Mouse (Mus musculus) kidney, embryonic 15.5 days (tissue): ENCODE results near the gene Mgarp. TPM values are rescaled to one million over a fixed set of nuclear protein-coding genes. Genes with fewer than 3 reads are reported as not detected.
"Not testable (repeated sequence)": the region's sequence is repeated elsewhere in the genome, so short reads cannot be mapped to it uniquely, and the experiment has no call there.

Source experiments
- ATAC-seq: fragments of 200-750 bp; cut with Nextera tagmentation; replicated peaks from 2 replicates; pipeline ENCODE4 v1.8.0; 2017; ENCODE audit warnings: moderate TSS enrichment; ENCODE audit not compliant: low FRiP score
- H3K27ac ChIP-seq: fragments of 300-500 bp; sonication (generic); 2 replicates; pipeline ENCODE4 v1.5.1; 2015; ENCODE audit warnings: mild to moderate bottlenecking, inconsistent platforms
- H3K27me3 ChIP-seq: fragments of 300-500 bp; sonication (generic); 2 replicates; pipeline ENCODE4 v1.6.1; 2015; ENCODE audit warnings: inconsistent platforms
- H3K36me3 ChIP-seq: fragments of 300-500 bp; sonication (generic); 2 replicates; pipeline ENCODE4 v1.6.1; 2015; ENCODE audit warnings: inconsistent platforms
- H3K4me1 ChIP-seq: fragments of 300-500 bp; sonication (generic); 2 replicates; pipeline ENCODE4 v1.6.1; 2015; ENCODE audit warnings: inconsistent platforms
- H3K4me2 ChIP-seq: fragments of 300-500 bp; sonication (generic); 2 replicates; pipeline ENCODE4 v1.6.1; 2015; ENCODE audit warnings: moderate library complexity, mild to moderate bottlenecking, inconsistent platforms
- H3K4me3 ChIP-seq: fragments of 300-500 bp; sonication (generic); replicated peaks from 2 replicates; pipeline ENCODE4 v1.5.1; 2015; ENCODE audit warnings: mild to moderate bottlenecking, inconsistent platforms
- H3K9ac ChIP-seq: fragments of 300-500 bp; sonication (generic); 2 replicates; pipeline ENCODE4 v1.6.1; 2015; ENCODE audit warnings: mild to moderate bottlenecking, inconsistent platforms
- H3K9me3 ChIP-seq: fragments of 300-500 bp; sonication (generic); replicated peaks from 2 replicates; pipeline ENCODE4 v1.6.1; 2016; ENCODE audit warnings: inconsistent platforms
- WGBS: fragments of 180-500 bp; shearing (Covaris S2); methylation state at CpG from one replicate; pipeline ENCODE4 v1.1.7; 2015; ENCODE audit warnings: mixed read lengths; 5-methylcytosine and 5-hydroxymethylcytosine counted together
- polyA plus RNA-seq: library from polyadenylated mRNA; unstranded; fragments of >200 nt; fragmentation: Nextera tagmentation; extraction: Ambion mirVana; gene quantifications from 2 replicates; pipeline ENCODE4 v1.2.1, GENCODE M21; 2015

Gene Mgarp
- polyA plus RNA-seq, 1 experiment from 2014 or later: 11.4 TPM

DNA sequence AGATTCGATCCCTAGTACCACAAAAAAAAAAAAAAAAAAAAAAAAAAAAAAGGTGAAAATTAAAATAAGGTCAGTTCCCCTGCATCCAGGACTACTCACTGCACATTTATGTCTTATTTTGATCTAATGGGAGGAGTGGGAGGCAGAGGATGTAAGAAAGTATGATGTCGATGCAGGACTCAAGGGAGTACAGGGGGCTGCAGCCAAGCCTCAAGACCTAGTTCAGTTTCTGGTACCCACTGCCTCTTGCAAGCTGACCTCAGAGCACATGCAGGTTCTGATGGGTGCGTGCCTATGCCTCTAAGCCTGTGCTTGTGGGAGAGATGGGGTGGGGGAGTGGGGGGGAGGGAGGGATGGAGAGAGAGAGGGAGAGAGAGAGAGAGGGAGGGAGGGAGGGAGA is 1.7 kb downstream of the Mgarp start:
- Histone ChIP-seq H3K27ac (no peak overlapping the region), H3K9ac (no peak overlapping the region), H3K27me3 (peaks cover 29% of the 10 kb centered on the region), H3K9me3 (no peaks in the 10 kb centered on the region), H3K36me3 (no peaks in the 10 kb centered on the region), H3K4me1 (peaks cover 25% of the 10 kb centered on the region), H3K4me3 (no peak overlapping the region), H3K4me2 (no peak overlapping the region)
- WGBS: 71% methylated on average over 3 of the region's 3 CpGs
- no peak for ATAC-seq

DNA sequence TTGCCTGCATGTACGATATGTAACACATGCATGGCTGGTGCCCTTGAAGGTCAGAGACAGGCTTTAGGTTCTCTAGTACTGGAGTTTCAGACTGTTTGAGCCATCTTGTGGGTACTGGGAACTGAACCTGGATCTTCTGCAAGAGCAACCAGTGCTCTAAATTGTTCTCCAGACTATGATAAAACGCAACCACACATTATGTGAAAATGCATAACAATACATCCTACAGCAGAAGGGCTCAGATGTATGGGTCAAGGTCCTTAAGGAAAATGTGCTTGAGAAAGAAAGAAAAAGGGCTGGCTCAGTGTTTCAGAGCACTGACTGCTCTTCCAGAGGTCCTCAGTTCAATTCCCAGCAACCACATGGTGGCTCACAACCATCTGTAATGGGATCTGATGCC is 2.9 kb downstream of the Mgarp start:
- Histone ChIP-seq H3K27ac (no peak overlapping the region), H3K9me3 (no peaks in the 10 kb centered on the region), H3K9ac (no peak overlapping the region), H3K27me3 (peaks cover 36% of the 10 kb centered on the region), H3K36me3 (no peaks in the 10 kb centered on the region), H3K4me3 (no peak overlapping the region), H3K4me2 (no peak overlapping the region), H3K4me1 (peaks cover 21% of the 10 kb centered on the region)
- no peak for ATAC-seq
- 94% methylated on average over 2 of the region's 2 CpGs for WGBS

DNA sequence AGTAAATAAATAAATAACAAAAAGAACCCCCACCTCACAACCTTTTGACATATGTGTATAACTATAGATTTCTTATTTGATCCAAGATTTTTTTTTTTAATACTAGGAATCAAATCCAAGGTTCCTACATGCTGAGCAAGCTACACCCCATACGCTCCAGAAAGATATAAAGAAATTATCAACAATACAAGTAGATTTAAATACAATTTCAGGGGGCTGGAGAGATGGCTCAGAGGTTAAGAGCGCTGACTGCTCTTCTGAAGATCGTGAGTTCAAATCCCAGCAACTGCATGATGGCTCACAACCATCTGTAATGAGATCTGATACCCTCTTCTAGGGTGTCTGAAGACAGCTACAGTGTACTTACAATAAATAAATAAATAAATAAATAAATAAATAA is 3.5 kb downstream of the Mgarp start:
- peaks cover 36% of the 10 kb centered on the region for H3K27me3 ChIP-seq
- not testable (repeated sequence) for ATAC-seq, H3K4me2 ChIP-seq, H3K4me3 ChIP-seq, H3K27ac ChIP-seq, H3K36me3 ChIP-seq, H3K9me3 ChIP-seq, H3K9ac ChIP-seq
- H3K4me1 ChIP-seq: peaks cover 21% of the 10 kb centered on the region
- WGBS: 94% methylated on average over 3 of the region's 3 CpGs

DNA sequence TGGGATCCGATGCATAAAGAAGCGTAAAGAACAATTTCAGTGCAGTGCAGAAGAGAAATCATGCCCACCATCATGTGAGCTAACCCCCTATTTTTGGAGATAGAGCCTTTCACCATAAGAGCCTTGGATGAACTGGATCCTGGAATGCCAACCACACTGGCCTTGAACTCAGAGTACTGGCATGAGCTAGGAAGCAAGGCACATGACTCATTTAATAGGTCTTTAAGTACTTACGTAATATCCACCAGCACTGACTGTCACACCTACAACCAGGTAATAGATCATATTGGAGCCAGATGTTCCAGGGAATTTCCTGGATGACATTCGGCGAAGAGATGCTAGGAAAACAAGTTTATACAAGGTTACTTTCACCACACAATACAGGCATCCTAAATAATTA is 4.9 kb downstream of the Mgarp start:
- H3K27me3 ChIP-seq: peaks cover 29% of the 10 kb centered on the region
- WGBS: 95% methylated on average over 5 of the region's 5 CpGs
- H3K4me2 ChIP-seq: no peak overlapping the region
- peaks cover 17% of the 10 kb centered on the region for H3K4me1 ChIP-seq
- no peak overlapping the region for H3K9ac ChIP-seq
- no peaks in the 10 kb centered on the region for H3K36me3 ChIP-seq
- H3K27ac ChIP-seq: no peak overlapping the region
- ATAC-seq: no peak
- H3K9me3 ChIP-seq: no peaks in the 10 kb centered on the region
- no peak overlapping the region for H3K4me3 ChIP-seq

DNA sequence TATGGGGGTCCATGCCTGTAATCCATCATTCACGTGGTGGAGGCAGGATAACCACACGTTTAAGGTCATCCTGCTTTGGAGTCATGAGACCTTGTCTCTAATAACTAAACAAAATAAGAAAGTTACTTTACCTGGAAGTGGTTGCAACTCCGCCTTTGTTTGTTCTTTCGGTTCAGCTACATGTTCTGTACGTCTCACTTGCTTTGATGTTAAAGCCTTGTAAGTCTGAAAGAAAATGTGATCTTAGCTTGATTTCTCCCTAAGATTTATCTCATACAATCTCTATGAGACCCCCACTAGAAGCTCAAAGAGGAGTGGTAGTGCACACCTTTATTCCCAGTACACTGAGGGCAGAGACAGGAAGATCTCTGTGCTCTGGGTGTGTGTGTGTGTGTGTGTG is 5.4 kb downstream of the Mgarp start:
- no peaks in the 10 kb centered on the region for H3K36me3 ChIP-seq
- no peaks in the 10 kb centered on the region for H3K9me3 ChIP-seq
- no peak overlapping the region for H3K4me2 ChIP-seq
- no peak overlapping the region for H3K9ac ChIP-seq
- WGBS: 83% methylated on average over 5 of the region's 5 CpGs
- peaks cover 12% of the 10 kb centered on the region for H3K4me1 ChIP-seq
- H3K27me3 ChIP-seq: peaks cover 24% of the 10 kb centered on the region
- H3K27ac ChIP-seq: no peak overlapping the region
- H3K4me3 ChIP-seq: no peak overlapping the region
- ATAC-seq: no peak

DNA sequence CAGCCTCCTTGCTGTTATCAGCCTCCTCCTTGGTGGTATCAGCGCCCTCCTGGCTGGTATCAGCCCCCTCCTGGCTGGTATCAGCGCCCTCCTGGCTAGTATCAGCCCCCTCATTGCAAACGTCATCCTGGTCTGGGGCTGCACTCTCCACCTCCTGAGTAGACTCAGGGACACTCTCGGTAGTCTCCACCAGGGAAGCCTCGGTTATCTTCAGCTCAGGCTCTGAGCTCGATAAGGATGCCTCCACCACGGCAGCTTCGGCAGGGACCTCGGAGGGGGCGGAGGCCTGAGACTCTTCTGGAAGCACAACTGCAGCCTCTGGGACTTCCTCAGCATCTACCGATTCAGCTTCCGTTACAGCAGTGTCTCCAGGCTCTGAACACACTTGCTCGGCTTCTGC is 7.6 kb downstream of the Mgarp start:
- WGBS: 3% methylated on average over 13 of the region's 13 CpGs
- 0 out of 2 replicates have a peak overlapping the region, but pooled peaks have one; percentile 23 for H3K9ac ChIP-seq

DNA sequence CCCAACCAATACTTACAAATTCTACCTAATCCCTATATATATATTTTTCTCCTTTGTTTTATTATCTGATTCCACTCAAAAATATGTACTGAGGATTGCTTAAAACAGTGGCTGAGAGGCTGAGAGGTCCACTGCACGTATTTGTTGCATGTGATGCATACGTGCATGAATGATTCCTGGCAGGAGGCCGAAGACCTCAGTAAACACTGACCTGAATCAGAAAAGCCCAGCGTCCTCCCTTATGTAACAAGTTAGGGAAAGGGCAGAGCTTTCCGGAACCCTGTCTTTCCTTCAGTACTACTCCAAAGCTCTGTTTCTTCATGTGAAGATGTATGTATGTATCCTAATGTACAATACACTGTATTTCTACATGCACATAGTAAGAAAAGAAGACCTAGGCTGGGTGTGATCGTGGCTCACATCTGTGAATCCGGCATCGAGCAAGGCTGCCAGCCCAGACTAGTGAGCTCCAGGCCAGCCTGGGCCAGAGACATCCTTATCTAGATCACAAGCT is 8.6 kb downstream of the Mgarp start:
- ATAC-seq: no peak
- Histone ChIP-seq H3K4me1 (peaks cover 9% of the 10 kb centered on the region), H3K36me3 (no peaks in the 10 kb centered on the region), H3K27me3 (peaks cover 14% of the 10 kb centered on the region; the same call in 1 of the 2 replicates), H3K27ac (no peak overlapping the region), H3K4me3 (no peak overlapping the region), H3K9ac (no peak overlapping the region), H3K9me3 (no peaks in the 10 kb centered on the region), H3K4me2 (no peak overlapping the region)
- WGBS: 71% methylated on average over 8 of the region's 8 CpGs

More for the DNA sequence above, 7.6 kb downstream of the Mgarp start:
- no peak overlapping the region for H3K27ac ChIP-seq
- no peaks in the 10 kb centered on the region for H3K36me3 ChIP-seq
- ATAC-seq: peak; percentile 74
- H3K9me3 ChIP-seq: no peaks in the 10 kb centered on the region
- peak overlapping the region; percentile 26 for H3K4me3 ChIP-seq
- peak overlapping the region; percentile 53 for H3K4me2 ChIP-seq
- peaks cover 7% of the 10 kb centered on the region for H3K4me1 ChIP-seq
- H3K27me3 ChIP-seq: peaks cover 14% of the 10 kb centered on the region; the same call in 1 of the 2 replicates

DNA sequence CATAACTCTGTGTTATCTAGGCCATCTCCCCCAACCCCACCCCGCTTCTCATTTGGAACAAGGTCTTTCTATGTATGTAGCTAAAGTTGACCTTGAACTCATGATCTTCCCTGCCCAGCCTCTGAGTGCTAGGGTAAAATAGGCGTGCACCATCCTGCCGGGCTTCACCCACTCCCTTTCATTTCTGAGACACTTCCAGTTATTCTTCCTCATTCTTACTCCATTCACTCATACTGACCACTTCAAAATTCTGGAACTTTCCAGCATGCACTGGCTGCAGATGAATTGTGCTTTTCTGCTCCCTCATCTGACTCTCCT is 9.4 kb downstream of the Mgarp start:
- no peak for ATAC-seq
- H3K4me3 ChIP-seq: no peak overlapping the region
- peaks cover 14% of the 10 kb centered on the region; the same call in 1 of the 2 replicates for H3K27me3 ChIP-seq
- no peaks in the 10 kb centered on the region for H3K9me3 ChIP-seq
- H3K27ac ChIP-seq: no peak overlapping the region
- no peak overlapping the region for H3K9ac ChIP-seq
- peaks cover 9% of the 10 kb centered on the region for H3K4me1 ChIP-seq
- H3K36me3 ChIP-seq: no peaks in the 10 kb centered on the region
- H3K4me2 ChIP-seq: no peak overlapping the region
- WGBS: 75% methylated on average over 3 of the region's 3 CpGs

DNA sequence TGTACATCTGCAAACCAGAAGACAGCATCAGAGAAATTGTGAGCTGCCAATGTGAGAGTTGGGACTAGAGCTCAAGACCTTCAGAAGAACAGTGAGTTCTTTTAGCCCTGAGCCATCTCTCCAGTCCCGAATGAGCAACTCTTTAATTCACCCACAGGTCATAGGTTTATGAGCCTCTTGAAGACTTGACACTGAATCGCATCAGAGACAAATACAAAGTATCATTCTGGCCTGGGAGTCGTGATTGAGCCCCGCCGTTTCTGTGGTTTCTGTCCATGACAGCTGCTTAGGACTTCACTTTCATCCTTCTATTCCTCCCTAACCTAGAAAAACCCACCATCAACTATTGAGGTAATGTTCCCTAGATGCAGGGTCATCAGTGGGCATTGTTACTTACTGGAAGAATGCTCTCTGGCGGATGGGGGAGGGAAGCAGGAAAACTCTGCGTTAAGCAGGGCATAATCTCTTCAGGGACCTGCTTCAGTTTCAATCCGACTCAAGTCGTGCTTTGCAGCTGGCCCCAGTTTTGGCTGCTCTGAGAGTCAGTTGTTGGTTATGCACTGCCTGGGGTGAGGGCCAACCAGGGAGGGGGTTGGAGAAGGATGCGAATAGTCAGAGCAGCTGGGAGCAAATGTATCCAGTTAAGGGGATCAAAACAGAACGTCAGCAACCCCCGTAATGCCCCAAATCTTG is 10.0 kb downstream of the Mgarp start:
- Histone ChIP-seq H3K9ac (no peak overlapping the region), H3K4me3 (no peak overlapping the region), H3K4me2 (no peak overlapping the region), H3K27ac (no peak overlapping the region), H3K36me3 (no peaks in the 10 kb centered on the region), H3K27me3 (peaks cover 14% of the 10 kb centered on the region; the same call in 1 of the 2 replicates), H3K4me1 (peaks cover 9% of the 10 kb centered on the region), H3K9me3 (no peaks in the 10 kb centered on the region)
- 36% methylated on average over 12 of the region's 12 CpGs for WGBS
- ATAC-seq: no peak

DNA sequence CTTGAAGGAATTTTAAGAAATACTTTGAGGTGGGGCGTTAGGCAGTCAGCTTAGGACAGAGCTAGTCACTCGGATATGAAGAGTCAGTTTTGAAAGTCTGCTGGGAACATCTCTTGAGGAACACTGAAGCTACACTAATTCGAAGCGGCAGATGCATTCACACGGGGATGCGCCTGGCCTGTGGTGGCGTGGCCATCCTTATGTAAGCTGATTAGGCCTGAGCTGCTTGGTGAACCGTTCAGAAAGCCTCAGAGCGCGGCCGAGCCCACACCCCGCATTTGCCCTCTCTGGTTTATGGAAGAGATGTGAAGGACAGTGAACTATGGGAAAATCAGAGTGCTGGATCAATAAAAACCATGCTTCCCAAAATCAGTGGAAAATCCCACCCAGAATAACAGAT is 13.1 kb downstream of the Mgarp start:
- Histone ChIP-seq H3K4me2 (no peak overlapping the region), H3K4me3 (no peak overlapping the region), H3K27ac (no peak overlapping the region), H3K9ac (no peak overlapping the region), H3K4me1 (peaks cover 9% of the 10 kb centered on the region), H3K27me3 (0 out of 2 replicates have a peak, but pooled peaks cover 5% of the 10 kb centered on the region), H3K9me3 (no peaks in the 10 kb centered on the region), H3K36me3 (no peaks in the 10 kb centered on the region)
- no peak for ATAC-seq
- 55% methylated on average over 12 of the region's 12 CpGs for WGBS

DNA sequence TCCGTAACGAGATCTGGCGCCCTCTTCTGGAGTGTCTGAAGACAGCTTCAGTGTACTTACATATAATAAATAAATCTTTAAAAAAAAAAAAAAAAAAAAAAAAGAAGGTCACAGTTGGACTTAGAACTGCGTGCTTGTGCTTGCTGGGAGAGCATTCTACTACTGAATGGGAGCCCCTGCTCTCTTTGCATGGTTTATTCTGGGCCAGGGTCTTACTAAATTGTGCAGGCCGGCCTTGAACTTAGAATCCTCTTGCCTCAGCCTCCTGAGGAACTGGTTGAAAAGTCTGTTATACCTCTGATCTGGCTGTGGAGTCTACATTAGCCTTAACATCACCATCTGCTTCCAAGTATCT is 15.9 kb downstream of the Mgarp start:
- 79% methylated on average over 2 of the region's 5 CpGs for WGBS
- no peak for ATAC-seq
- Histone ChIP-seq H3K27ac (no peak overlapping the region), H3K4me1 (peaks cover 14% of the 10 kb centered on the region), H3K4me3 (no peak overlapping the region), H3K9ac (no peak overlapping the region), H3K36me3 (no peaks in the 10 kb centered on the region), H3K9me3 (no peaks in the 10 kb centered on the region), H3K27me3 (no peaks in the 10 kb centered on the region), H3K4me2 (no peak overlapping the region)

DNA sequence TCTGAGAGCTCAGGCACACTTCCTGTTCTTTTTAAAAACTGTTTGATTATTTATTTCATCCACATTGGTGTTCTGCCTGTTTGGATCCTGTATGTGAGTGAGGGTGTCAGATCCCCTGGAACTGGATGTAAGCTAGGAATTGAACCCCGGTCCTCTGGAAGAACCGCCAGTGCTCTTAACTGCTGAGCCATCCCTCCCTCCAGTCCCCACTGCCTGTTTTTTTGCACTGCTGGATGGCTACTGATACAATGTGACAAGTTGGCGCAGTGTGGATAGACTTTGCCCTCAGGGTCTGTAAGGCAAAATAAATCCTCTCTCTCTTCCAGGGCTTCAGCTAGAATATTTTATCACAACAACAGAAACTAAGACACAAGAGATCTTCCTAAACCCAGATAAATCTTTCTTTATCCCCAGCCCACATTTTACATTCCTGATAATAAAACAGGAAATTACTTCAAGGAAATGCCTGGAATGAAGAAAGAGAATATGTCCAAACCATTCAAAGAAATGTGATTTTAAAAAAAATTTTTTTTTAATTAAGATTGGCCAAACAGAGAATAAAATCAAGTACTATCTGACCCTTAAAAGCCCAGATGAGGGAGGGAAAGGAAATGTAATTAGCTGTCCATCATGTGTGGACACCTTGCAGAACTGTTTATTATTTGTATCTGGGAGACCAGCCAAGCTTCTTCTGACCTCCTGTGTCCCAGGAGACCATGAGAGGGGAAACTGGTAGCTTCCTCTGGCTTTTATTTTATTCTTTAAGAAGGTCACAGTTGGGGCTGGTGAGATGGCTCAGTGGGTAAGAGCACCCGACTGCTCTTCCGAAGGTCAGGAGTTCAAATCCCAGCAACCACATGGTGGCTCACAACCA is 16.5 kb downstream of the Mgarp start:
- H3K4me1 ChIP-seq: peaks cover 14% of the 10 kb centered on the region
- no peaks in the 10 kb centered on the region for H3K36me3 ChIP-seq
- no peak overlapping the region for H3K4me3 ChIP-seq
- WGBS: 63% methylated on average over 5 of the region's 5 CpGs
- H3K9me3 ChIP-seq: no peaks in the 10 kb centered on the region
- no peak overlapping the region for H3K4me2 ChIP-seq
- ATAC-seq: no peak
- no peak overlapping the region for H3K9ac ChIP-seq
- 0 out of 2 replicates have a peak overlapping the region, but pooled peaks have one; percentile 56 for H3K27ac ChIP-seq
- H3K27me3 ChIP-seq: no peaks in the 10 kb centered on the region
